Mouse (Mus musculus): ENCODE measurements around the gene Rasgef1a. TPM values are rescaled to one million over a fixed set of nuclear protein-coding genes. Genes with fewer than 3 reads are reported as not detected.

Rasgef1a gene
- total and polyA plus RNA-seq, 3 experiments = 0.18 to 0.37 (median 0.37) TPM

DNA sequence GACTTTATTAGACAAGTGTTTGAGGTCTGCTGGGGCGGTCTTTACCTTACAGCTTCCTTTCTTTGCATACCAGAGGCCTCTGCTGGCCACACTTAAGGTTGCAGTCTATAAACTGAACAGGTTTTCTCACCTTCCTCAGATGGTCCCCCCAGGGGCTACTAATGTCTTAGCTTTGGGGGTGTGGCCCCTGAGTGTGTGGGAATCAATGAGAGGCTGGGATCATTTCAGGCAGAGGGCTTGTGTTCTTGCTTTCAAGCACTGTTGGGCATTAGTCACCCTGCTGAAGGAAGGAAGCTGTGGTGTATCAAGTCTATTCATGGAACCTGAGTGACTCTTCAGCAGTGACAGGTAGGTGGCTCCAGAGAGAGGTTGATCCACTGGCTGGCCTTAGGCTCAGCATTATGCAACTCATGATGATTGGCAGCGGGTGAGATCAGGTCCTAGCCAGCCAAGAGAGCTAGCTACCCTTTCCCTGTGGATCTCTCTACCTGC, 88.1 kb downstream of the Rasgef1a start:
- intact Hi-C loops (cut with DNase I) = loop anchor here (5.0 to 10.0 kb wide), 2 partner anchors 102 to 165 kb away; partner anchors contain the start of gene Fxyd4
- H3K9ac ChIP-seq (ENCODE audit: low read depth, low read length) = no peak overlapping the region
- no peaks in the 10 kb centered on the region for H3K79me2 ChIP-seq (replicated peaks; ENCODE audit: control insufficient read depth, insufficient read depth, low read length)
- no peaks in the 10 kb centered on the region for H3K36me3 ChIP-seq (ENCODE audit: control insufficient read depth, insufficient read depth, low read length)
- no peaks in the 10 kb centered on the region for H3K27me3 ChIP-seq (ENCODE audit: control insufficient read depth, insufficient read depth, low read length)
- TF ChIP-seq POLR2A (IDR thresholded peaks at IDR 0.05; ENCODE audit: insufficient read depth, low read depth, low read length) (no peak), CTCF (IDR thresholded peaks at IDR 0.05) (peak; percentile 65), EP300 (IDR thresholded peaks at IDR 0.05; ENCODE audit: insufficient read depth, low read depth, low read length) (no peak)
- DNase-seq = no peak
- H3K4me3 ChIP-seq = no peak overlapping the region
- H3K27ac ChIP-seq = no peak overlapping the region
- no peaks in the 10 kb centered on the region for H3K4me1 ChIP-seq (ENCODE audit: control insufficient read depth, insufficient read depth, low read length)
- WGBS = 50% methylated on average over 2 of the region's 2 CpGs

DNA sequence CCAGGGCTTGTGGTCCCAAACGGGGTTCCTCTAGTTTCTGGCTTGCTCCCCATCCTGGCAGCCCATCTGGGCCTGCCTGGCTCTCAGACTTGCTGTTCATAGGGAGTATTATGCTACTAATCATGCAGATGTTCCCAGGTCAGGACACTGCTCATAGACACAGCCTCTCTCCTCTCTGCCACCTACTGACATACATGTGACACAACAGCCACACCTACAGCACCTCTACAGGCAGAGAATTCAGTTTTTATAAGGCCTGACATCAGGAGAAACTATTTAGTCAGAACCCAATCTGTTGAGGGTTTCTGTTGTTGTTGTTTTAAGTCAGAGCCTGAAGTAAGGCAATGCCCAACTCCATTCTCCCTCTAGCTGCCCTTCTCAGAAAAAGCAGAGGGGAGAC, 100.6 kb downstream of the Rasgef1a start:
- Histone ChIP-seq H3K9ac (ENCODE audit: low read depth, low read length) (no peak overlapping the region), H3K4me1 (ENCODE audit: control insufficient read depth, insufficient read depth, low read length) (no peaks in the 10 kb centered on the region), H3K27me3 (ENCODE audit: control insufficient read depth, insufficient read depth, low read length) (no peaks in the 10 kb centered on the region), H3K36me3 (ENCODE audit: control insufficient read depth, insufficient read depth, low read length) (no peaks in the 10 kb centered on the region), H3K79me2 (replicated peaks; ENCODE audit: control insufficient read depth, insufficient read depth, low read length) (no peaks in the 10 kb centered on the region), H3K27ac (no peak overlapping the region), H3K4me3 (no peak overlapping the region)
- TF ChIP-seq POLR2A (IDR thresholded peaks at IDR 0.05; ENCODE audit: insufficient read depth, low read depth, low read length) (no peak), CTCF (IDR thresholded peaks at IDR 0.05) (peak; percentile 39), EP300 (IDR thresholded peaks at IDR 0.05; ENCODE audit: insufficient read depth, low read depth, low read length) (no peak)
- DNase-seq = no peak
- 45% methylated on average over 1 of the region's 1 CpGs for WGBS
- intact Hi-C loops (cut with DNase I) = no loop called here

DNA sequence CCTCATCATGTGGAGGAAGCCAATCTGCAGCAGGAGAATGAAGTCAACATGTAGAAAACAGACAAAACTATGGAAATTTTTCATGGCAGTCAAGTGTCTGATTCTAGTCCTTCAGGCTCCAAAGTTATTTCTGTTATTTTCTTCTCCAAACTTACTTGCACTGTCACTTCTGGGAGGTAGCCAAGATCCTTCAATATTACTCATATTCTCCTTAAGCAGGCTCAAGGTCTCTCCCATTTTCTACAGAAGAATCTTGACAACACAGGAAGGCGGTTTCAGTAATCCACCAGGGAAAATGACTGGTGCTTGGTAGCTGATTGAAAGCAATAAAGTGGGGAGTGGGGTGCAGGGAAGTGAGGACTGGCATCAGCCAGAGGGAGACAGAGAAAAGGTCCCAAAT, 111.5 kb downstream of the Rasgef1a start:
- whole genome bisulfite sequencing = 67% methylated on average over 1 of the region's 1 CpGs
- no peaks in the 10 kb centered on the region for H3K79me2 ChIP-seq (replicated peaks; ENCODE audit: control insufficient read depth, insufficient read depth, low read length)
- H3K4me3 ChIP-seq = no peak overlapping the region
- TF ChIP-seq EP300 (IDR thresholded peaks at IDR 0.05; ENCODE audit: insufficient read depth, low read depth, low read length) (no peak), POLR2A (IDR thresholded peaks at IDR 0.05; ENCODE audit: insufficient read depth, low read depth, low read length) (no peak), CTCF (IDR thresholded peaks at IDR 0.05) (no peak)
- intact Hi-C loops (cut with DNase I) = no loop called here
- peaks cover 4% of the 10 kb centered on the region for H3K4me1 ChIP-seq (ENCODE audit: control insufficient read depth, insufficient read depth, low read length)
- peaks cover 4% of the 10 kb centered on the region for H3K36me3 ChIP-seq (ENCODE audit: control insufficient read depth, insufficient read depth, low read length)
- no peaks in the 10 kb centered on the region for H3K27me3 ChIP-seq (ENCODE audit: control insufficient read depth, insufficient read depth, low read length)
- no peak for DNase-seq
- no peak overlapping the region for H3K27ac ChIP-seq
- no peak overlapping the region for H3K9ac ChIP-seq (ENCODE audit: low read depth, low read length)

GRCm38 (mm10) chr6:118126577-118126976, 115.3 kb downstream of the Rasgef1a start:
- Histone ChIP-seq H3K4me1 (ENCODE audit: control insufficient read depth, insufficient read depth, low read length) (peaks cover 7% of the 10 kb centered on the region), H3K79me2 (replicated peaks; ENCODE audit: control insufficient read depth, insufficient read depth, low read length) (no peaks in the 10 kb centered on the region), H3K36me3 (ENCODE audit: control insufficient read depth, insufficient read depth, low read length) (peaks cover 8% of the 10 kb centered on the region; the same call in 1 of the 2 replicates), H3K27ac (no peak overlapping the region), H3K9ac (ENCODE audit: low read depth, low read length) (no peak overlapping the region), H3K4me3 (no peak overlapping the region), H3K27me3 (ENCODE audit: control insufficient read depth, insufficient read depth, low read length) (no peaks in the 10 kb centered on the region)
- TF ChIP-seq CTCF (IDR thresholded peaks at IDR 0.05) = no peak
- TF ChIP-seq EP300 (IDR thresholded peaks at IDR 0.05; ENCODE audit: insufficient read depth, low read depth, low read length) = no peak
- no peak for TF ChIP-seq POLR2A (IDR thresholded peaks at IDR 0.05; ENCODE audit: insufficient read depth, low read depth, low read length)
- DNase-seq = no peak
- intact Hi-C loops (cut with DNase I) = no loop called here

DNA sequence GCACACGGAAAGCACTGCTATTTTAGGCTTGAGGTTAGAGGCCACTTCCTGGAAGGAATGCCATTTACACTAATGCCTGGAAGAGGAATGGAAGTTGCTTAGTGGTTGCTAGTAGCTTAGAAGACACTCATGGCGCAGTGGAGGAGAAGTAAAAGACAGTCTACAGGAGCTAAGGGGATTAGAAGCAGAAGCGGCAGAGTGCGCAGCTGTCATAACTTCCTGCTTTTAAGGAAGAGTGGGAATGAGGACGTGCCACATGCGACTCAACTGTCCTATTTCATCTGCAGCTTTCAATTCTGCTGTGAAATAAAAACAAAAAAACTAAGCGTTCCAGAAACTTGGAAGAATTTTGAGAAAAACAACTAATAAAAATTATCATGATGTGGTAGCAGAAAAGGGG, 116.0 kb downstream of the Rasgef1a start:
- WGBS = 46% methylated on average over 7 of the region's 7 CpGs

DNA sequence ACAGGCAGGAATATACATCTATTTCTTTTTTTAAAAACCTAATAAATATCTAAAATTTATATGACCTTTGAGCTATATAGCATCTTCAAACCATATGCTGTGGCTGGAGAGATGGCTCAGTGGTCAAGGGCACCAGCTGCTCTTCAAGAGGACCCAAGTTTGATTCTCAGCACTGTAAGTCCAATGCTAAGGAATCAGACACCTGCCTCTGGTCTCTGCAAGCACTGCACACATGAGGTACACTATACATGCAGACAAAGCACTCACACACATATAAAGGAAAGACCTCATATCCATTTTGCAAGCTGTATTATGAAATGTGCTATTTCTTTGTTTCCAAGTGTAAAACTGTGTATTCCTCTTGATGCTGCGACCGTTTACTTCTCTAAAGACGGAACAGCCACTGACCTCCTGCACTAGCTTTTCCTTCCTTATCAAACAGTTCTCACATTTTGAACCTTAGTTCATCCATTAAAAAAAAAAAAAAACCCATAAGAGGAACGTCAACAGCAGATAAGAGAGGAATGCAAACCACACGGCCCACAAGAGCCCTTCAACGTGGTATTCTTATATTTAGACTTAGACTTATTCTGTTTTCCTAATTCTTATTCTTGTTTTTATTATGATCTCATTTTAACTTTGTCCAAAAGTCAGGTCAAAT, 116.7 kb downstream of the Rasgef1a start:
- H3K36me3 ChIP-seq (ENCODE audit: control insufficient read depth, insufficient read depth, low read length) = peaks cover 8% of the 10 kb centered on the region; the same call in 1 of the 2 replicates
- 30% methylated on average over 6 of the region's 6 CpGs for WGBS
- intact Hi-C loops (cut with DNase I) = no loop called here
- H3K9ac ChIP-seq (ENCODE audit: low read depth, low read length) = no peak overlapping the region
- H3K27ac ChIP-seq = no peak overlapping the region
- no peaks in the 10 kb centered on the region for H3K27me3 ChIP-seq (ENCODE audit: control insufficient read depth, insufficient read depth, low read length)
- TF ChIP-seq CTCF (IDR thresholded peaks at IDR 0.05) (no peak), POLR2A (IDR thresholded peaks at IDR 0.05; ENCODE audit: insufficient read depth, low read depth, low read length) (no peak), EP300 (IDR thresholded peaks at IDR 0.05; ENCODE audit: insufficient read depth, low read depth, low read length) (no peak)
- H3K4me3 ChIP-seq = no peak overlapping the region
- H3K4me1 ChIP-seq (ENCODE audit: control insufficient read depth, insufficient read depth, low read length) = peaks cover 7% of the 10 kb centered on the region
- no peaks in the 10 kb centered on the region for H3K79me2 ChIP-seq (replicated peaks; ENCODE audit: control insufficient read depth, insufficient read depth, low read length)
- no peak for DNase-seq

More for the DNA sequence above, 116.0 kb downstream of the Rasgef1a start:
- H3K36me3 ChIP-seq (ENCODE audit: control insufficient read depth, insufficient read depth, low read length) = peaks cover 8% of the 10 kb centered on the region; the same call in 1 of the 2 replicates
- DNase-seq = no peak
- H3K4me3 ChIP-seq = no peak overlapping the region
- H3K4me1 ChIP-seq (ENCODE audit: control insufficient read depth, insufficient read depth, low read length) = peaks cover 7% of the 10 kb centered on the region
- H3K27ac ChIP-seq = no peak overlapping the region
- TF ChIP-seq CTCF (IDR thresholded peaks at IDR 0.05) = no peak
- no peak for TF ChIP-seq POLR2A (IDR thresholded peaks at IDR 0.05; ENCODE audit: insufficient read depth, low read depth, low read length)
- no peak for TF ChIP-seq EP300 (IDR thresholded peaks at IDR 0.05; ENCODE audit: insufficient read depth, low read depth, low read length)
- H3K79me2 ChIP-seq (replicated peaks; ENCODE audit: control insufficient read depth, insufficient read depth, low read length) = no peaks in the 10 kb centered on the region
- intact Hi-C loops (cut with DNase I) = no loop called here
- no peaks in the 10 kb centered on the region for H3K27me3 ChIP-seq (ENCODE audit: control insufficient read depth, insufficient read depth, low read length)
- no peak overlapping the region for H3K9ac ChIP-seq (ENCODE audit: low read depth, low read length)
